Mouse (Mus musculus) MEL (cell line): ENCODE measurements around the gene Rgs11. TPM values are rescaled to one million over a fixed set of nuclear protein-coding genes. Genes with fewer than 3 reads are reported as not detected.

ENCODE experiments used
- DNase-seq: peaks from one replicate; pipeline ENCODE4 v3.0.0; 2011; ENCODE audit warnings: low read depth, low spot score
- H3K27ac ChIP-seq: 2 replicates; pipeline ENCODE4 v1.5.1; 2012; ENCODE audit warnings: low read depth, mild to moderate bottlenecking, control low read depth, low read length, moderate library complexity; ENCODE audit not compliant: control insufficient read depth
- H3K27me3 ChIP-seq, 2 experiments: fragments of 150-350 bp in 1 of 2; sonication (generic) in 1 of 2; 2 replicates each; pipeline ENCODE4 v1.6.1; 2012; ENCODE audit warnings: low read length in 2 of 2, mild to moderate bottlenecking in 2 of 2, improper control_type of control experiment in 1 of 2, moderate library complexity in 1 of 2; ENCODE audit not compliant: insufficient read depth in 2 of 2, control insufficient read depth in 1 of 2
- H3K36me3 ChIP-seq, 2 experiments: 2 replicates each; pipeline ENCODE4 v1.6.1; 2012 to 2014; ENCODE audit warnings: low read length in 2 of 2, improper control_type of control experiment in 1 of 2, inconsistent platforms in 1 of 2, mild to moderate bottlenecking in 1 of 2; ENCODE audit not compliant: insufficient read depth in 2 of 2, control insufficient read depth in 1 of 2
- H3K4me1 ChIP-seq, 2 experiments: fragments of 150-350 bp in 1 of 2; sonication (generic) in 1 of 2; 2 replicates each; pipeline ENCODE4 v1.6.1; 2012; ENCODE audit warnings: low read length in 2 of 2, improper control_type of control experiment in 1 of 2, mild to moderate bottlenecking in 1 of 2; ENCODE audit not compliant: insufficient read depth in 2 of 2, control insufficient read depth in 1 of 2
- H3K4me3 ChIP-seq, 2 experiments: fragments of 150-350 bp in 1 of 2; sonication (generic) in 1 of 2; 2 replicates each; pipeline ENCODE4 v1.5.1; 2012; ENCODE audit warnings: low read depth in 2 of 2, low read length in 2 of 2, mild to moderate bottlenecking in 2 of 2, moderate library complexity in 2 of 2, control low read depth in 1 of 2, improper control_type of control experiment in 1 of 2; ENCODE audit not compliant: control insufficient read depth in 1 of 2, insufficient read depth in 1 of 2
- H3K79me2 ChIP-seq: 2 replicates; pipeline ENCODE4 v1.6.1; 2012; ENCODE audit warnings: mild to moderate bottlenecking, low read length, moderate library complexity; ENCODE audit not compliant: control insufficient read depth, poor library complexity, insufficient read depth
- H3K9ac ChIP-seq: 2 replicates; pipeline ENCODE4 v1.6.1; 2012; ENCODE audit warnings: low read depth, mild to moderate bottlenecking, control low read depth, low read length, moderate library complexity; ENCODE audit not compliant: control insufficient read depth, poor library complexity, severe bottlenecking
- H3K9me3 ChIP-seq: fragments of 150-350 bp; sonication (generic); replicated peaks from 2 replicates; pipeline ENCODE4 v1.6.1; 2012; ENCODE audit warnings: mild to moderate bottlenecking, low read length, improper control_type of control experiment, moderate library complexity; ENCODE audit not compliant: insufficient read depth
- BHLHE40 ChIP-seq: IDR thresholded peaks from 2 replicates; pipeline ENCODE4 v1.6.1; 2012; ENCODE audit warnings: low read depth, mild to moderate bottlenecking, inconsistent platforms, low read length, improper control_type of control experiment, borderline replicate concordance
- CHD2 ChIP-seq: IDR thresholded peaks from 2 replicates; pipeline ENCODE4 v1.6.1; 2011; ENCODE audit warnings: low read length, improper control_type of control experiment
- CTCF ChIP-seq, 3 experiments: IDR thresholded peaks in 2 of 3; conservative IDR thresholded peaks in 1 of 3; 2 replicates each; pipeline ENCODE4 v1.5.1; 2011 to 2012; ENCODE audit warnings: low read length in 3 of 3, low read depth in 2 of 3, mild to moderate bottlenecking in 2 of 3, improper control_type of control experiment in 1 of 3, inconsistent platforms in 1 of 3, mixed read lengths in 1 of 3, moderate library complexity in 1 of 3; ENCODE audit not compliant: control insufficient read depth in 1 of 3, insufficient read depth in 1 of 3, poor library complexity in 1 of 3, severe bottlenecking in 1 of 3
- ELF1 ChIP-seq: IDR thresholded peaks from 2 replicates; pipeline ENCODE4 v1.6.1; 2014; ENCODE audit warnings: low read depth, mild to moderate bottlenecking, inconsistent platforms, low read length, improper control_type of control experiment, moderate library complexity
- GABPA ChIP-seq: IDR thresholded peaks from 2 replicates; pipeline ENCODE4 v1.6.1; 2012; ENCODE audit warnings: low read depth, mild to moderate bottlenecking, inconsistent platforms, low read length, improper control_type of control experiment, moderate library complexity
- HCFC1 ChIP-seq: IDR thresholded peaks from 2 replicates; pipeline ENCODE4 v1.6.1; 2012; ENCODE audit warnings: low read depth, mild to moderate bottlenecking, inconsistent platforms, low read length, improper control_type of control experiment, moderate library complexity
- JUND ChIP-seq: IDR thresholded peaks from 2 replicates; pipeline ENCODE4 v1.6.1; 2011; ENCODE audit warnings: low read depth, mild to moderate bottlenecking, improper control_type of control experiment, low read length
- KAT2A ChIP-seq: conservative IDR thresholded peaks from 2 replicates; pipeline ENCODE4 v1.6.1; 2012; ENCODE audit warnings: low read depth, low read length, improper control_type of control experiment, inconsistent platforms
- MYC ChIP-seq: IDR thresholded peaks from 2 replicates; pipeline ENCODE4 v1.6.1; 2011; ENCODE audit warnings: low read depth, mild to moderate bottlenecking, low read length, improper control_type of control experiment, moderate library complexity
- POLR2A ChIP-seq, 2 experiments: IDR thresholded peaks; 2 replicates each; pipeline ENCODE4 v1.6.1; 2011 to 2012; ENCODE audit warnings: low read length in 2 of 2, mild to moderate bottlenecking in 2 of 2, control low read depth in 1 of 2, improper control_type of control experiment in 1 of 2, low read depth in 1 of 2, moderate library complexity in 1 of 2; ENCODE audit not compliant: control insufficient read depth in 1 of 2, insufficient read depth in 1 of 2, poor library complexity in 1 of 2
- RCOR1 ChIP-seq: IDR thresholded peaks from 2 replicates; pipeline ENCODE4 v1.6.1; 2012; ENCODE audit warnings: low read depth, mild to moderate bottlenecking, inconsistent platforms, low read length, improper control_type of control experiment
- SIN3A ChIP-seq: IDR thresholded peaks from 2 replicates; pipeline ENCODE4 v1.6.1; 2012; ENCODE audit warnings: low read length, improper control_type of control experiment, inconsistent platforms
- TAL1 ChIP-seq: IDR thresholded peaks from 2 replicates; pipeline ENCODE4 v1.6.1; 2012; ENCODE audit warnings: mild to moderate bottlenecking, inconsistent platforms, low read length, moderate library complexity, mixed read lengths
- TBP ChIP-seq: IDR thresholded peaks from 2 replicates; pipeline ENCODE4 v1.8.0; 2011; ENCODE audit warnings: low read depth, low read length, improper control_type of control experiment
- TCF12 ChIP-seq: IDR thresholded peaks from 2 replicates; pipeline ENCODE4 v1.6.1; 2014; ENCODE audit warnings: low read depth, mild to moderate bottlenecking, inconsistent platforms, low read length, improper control_type of control experiment, moderate library complexity
- UBTF ChIP-seq: IDR thresholded peaks from 2 replicates; pipeline ENCODE4 v1.6.1; 2012; ENCODE audit warnings: low read depth, mild to moderate bottlenecking, inconsistent platforms, low read length, improper control_type of control experiment, moderate library complexity, borderline replicate concordance; ENCODE audit not compliant: insufficient read depth
- ZC3H11A ChIP-seq: IDR thresholded peaks from 2 replicates; pipeline ENCODE4 v1.6.1; 2012; ENCODE audit warnings: low read depth, mild to moderate bottlenecking, inconsistent platforms, low read length, improper control_type of control experiment
- ZMIZ1 ChIP-seq: IDR thresholded peaks from 2 replicates; pipeline ENCODE4 v1.6.1; 2012; ENCODE audit warnings: low read depth, mild to moderate bottlenecking, inconsistent platforms, low read length, improper control_type of control experiment, moderate library complexity
- polyA plus RNA-seq, 2 experiments: library from polyadenylated mRNA; stranded (reverse) in 1 of 2; unstranded in 1 of 2; fragments of >175 nt in 1 of 2; fragments of >200 nt in 1 of 2; gene quantifications; 2 replicates each; pipeline versions ENCODE4 v1.2.1 to v1.2.4; 2012; ENCODE audit warnings: low replicate concordance in 2 of 2, low read depth in 1 of 2; ENCODE audit not compliant: insufficient read length in 2 of 2, insufficient read depth in 1 of 2, missing spikeins in 1 of 2
- total RNA-seq: library from RNA; depleted of rRNA; stranded (reverse); fragments of 300-350 nt; gene quantifications from 2 replicates; pipeline ENCODE4 v1.2.3, GENCODE M21; 2012

The Rgs11 gene
- total and polyA plus RNA-seq, 3 experiments: 11.4 to 32.6 TPM; not detected in 1

GRCm38 (mm10) chr17:26252539-26253251 lies 49.9 kb downstream of the Rgs11 start, which contains the start of gene Luc7l (continued):
- TF ChIP-seq UBTF (peak; percentile 90; the same call in 1 of the 2 replicates), JUND (no peak), ELF1 (peak; percentile 87), HCFC1 (peak; percentile 93), RCOR1 (no peak; the same call in 1 of the 2 replicates), TCF12 (peak; percentile 74), TBP (peak; percentile 93), ZMIZ1 (peak; percentile 87), KAT2A (peak; percentile 85), CTCF (IDR thresholded peaks at IDR 0.05 in 2 of 3, conservative IDR thresholded peaks at IDR 0.05 in 1 of 3; ENCODE audit: control insufficient read depth in 1 of 3, insufficient read depth in 1 of 3, low read depth in 2 of 3, low read length in 3 of 3, poor library complexity in 1 of 3, severe bottlenecking in 1 of 3) (0 out of 6 replicates have a peak, but pooled peaks of 1 of the 3 experiments have one; percentile 1), ZC3H11A (no peak), SIN3A (peak; percentile 80)
- TF ChIP-seq, all 39 proteins: peak for 20

- Histone ChIP-seq H3K27ac (peak overlapping the region; percentile 93), H3K4me3 (peak overlapping the region; percentile 85 to 95), H3K36me3 (peaks cover 29 to 32% of the 10 kb centered on the region in 2 experiments), H3K4me1 (peaks cover 7% of the 10 kb centered on the region in 2 experiments; a peak in 2 of 4 replicates), H3K9me3 (no peaks in the 10 kb centered on the region), H3K9ac (peak overlapping the region; percentile 97), H3K27me3 (no peaks in the 10 kb centered on the region), H3K79me2 (peaks cover 43% of the 10 kb centered on the region)
- peak; percentile 52 for DNase-seq
- TF ChIP-seq POLR2A (IDR thresholded peaks at IDR 0.05; ENCODE audit: control insufficient read depth in 1 of 2, insufficient read depth in 1 of 2, low read depth in 1 of 2, low read length in 2 of 2, poor library complexity in 1 of 2) (no peak), MYC (no peak), BHLHE40 (no peak), KAT2A (no peak), GABPA (no peak), TAL1 (no peak), CHD2 (no peak), ZMIZ1 (no peak)
Measured at GRCm38 (mm10) chr17:26253399-26253798, 50.6 kb downstream of the Rgs11 start.
